Mouse (Mus musculus) ES-CJ7 (cell line): Measurements from ENCODE around the gene Cyp17a1.

Experiments
- DNase-seq: peaks from one replicate; pipeline ENCODE4 v3.0.0; 2011; ENCODE audit warnings: low read depth, low spot score

The Cyp17a1 gene

DNA sequence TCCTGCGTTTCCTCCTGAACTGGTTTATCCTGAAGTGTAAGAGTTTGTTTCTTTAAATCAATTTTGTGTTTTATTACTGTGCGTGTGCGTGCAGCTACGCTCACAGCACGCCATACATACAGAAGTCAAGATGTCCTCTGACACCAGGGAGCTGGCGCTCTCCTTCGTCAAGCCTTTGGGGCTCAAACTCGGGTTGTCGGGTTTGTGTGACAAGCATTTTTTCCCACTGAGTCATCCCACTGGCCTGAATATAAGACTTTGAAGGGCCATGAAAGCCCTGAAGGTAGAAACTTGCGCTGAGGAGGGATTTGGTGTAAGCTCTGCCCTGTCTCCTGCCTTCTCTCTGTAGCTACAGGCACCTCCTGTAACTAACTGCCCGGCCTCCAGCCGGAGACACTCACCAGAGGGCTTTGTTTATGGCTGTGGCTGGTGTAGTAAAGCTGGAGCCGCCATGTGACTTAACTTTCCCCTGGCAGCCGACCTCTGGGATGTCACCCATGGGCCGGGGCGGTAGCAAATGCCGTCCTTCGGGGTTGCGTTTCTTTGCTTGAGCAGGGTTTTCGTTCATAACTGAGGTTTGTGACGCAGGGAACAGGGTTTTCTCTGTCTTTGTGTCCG is 30.7 kb downstream of the Cyp17a1 start:
- DNase-seq: no peak

DNA sequence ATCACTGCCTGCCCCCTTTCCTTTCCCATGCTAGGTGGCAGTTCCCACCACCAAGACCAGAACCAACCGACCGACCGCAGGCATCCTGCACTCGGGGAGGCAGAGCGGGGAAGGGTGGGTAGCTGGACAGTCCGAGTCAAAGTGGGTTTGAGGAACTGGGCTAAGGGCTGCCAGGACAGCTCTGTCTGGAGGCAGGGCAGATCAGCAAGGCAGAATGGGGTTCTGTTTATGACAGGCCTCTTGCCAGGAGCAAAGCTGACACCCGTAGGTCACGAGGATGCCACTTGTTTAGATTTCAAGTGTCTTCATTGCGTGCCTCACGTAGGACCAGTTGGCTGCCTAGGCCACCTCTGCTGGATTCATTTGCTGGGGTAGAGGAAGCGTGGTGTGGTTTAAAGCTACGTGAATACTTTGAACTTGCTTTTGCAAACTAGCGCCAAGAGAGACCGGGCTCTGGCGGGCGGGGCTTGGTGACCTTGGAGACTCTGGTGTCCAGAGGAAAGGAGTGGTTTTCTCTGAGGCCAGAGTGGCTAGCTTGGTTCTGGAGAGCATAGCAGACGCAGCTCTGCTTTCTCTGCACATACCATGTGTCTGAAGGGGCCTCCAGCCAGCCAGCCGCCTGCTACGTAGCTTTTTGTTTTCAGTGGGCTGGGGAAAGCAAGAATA is 31.4 kb downstream of the Cyp17a1 start:
- DNase-seq: no peak

DNA sequence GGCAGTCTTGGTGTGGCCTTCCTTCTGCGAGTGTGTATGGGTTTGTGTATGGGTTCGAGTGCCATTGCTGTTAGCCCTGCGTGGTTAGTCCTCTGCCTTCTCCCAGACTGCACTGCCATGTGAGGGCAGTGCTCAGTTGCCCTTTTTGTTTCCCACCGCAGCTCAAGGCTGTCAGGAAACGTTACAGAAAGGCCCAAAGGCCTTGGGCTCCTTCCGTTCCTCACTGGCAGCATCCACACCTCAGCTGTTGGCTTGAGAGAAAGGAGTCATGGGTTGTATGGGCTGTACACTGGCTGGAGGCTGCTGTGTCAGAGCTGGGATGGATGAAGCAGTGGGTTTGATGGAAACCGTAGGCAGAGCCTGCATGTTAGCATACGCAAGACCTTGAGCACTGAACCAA is 32.2 kb downstream of the Cyp17a1 start:
- DNase-seq: no peak

DNA sequence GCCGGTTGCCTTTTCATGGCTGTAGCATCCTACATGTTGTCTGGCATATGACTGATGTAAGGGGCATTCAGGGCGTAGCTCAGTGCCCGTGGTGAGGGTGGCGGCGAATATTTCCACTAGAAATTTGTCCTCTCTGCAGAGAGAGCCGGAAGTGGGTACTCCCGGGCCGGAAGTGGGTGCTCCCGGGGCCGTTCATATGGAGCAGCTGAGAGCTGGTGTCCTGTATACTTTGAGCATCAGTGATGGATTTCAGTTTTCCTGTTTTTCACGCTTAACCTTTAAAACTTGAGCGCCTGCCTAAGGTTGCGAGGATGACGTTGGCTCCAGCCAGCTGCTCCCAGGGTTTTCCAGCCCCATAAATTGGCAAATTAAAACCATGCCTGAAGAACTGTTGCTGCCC is 33.5 kb downstream of the Cyp17a1 start:
- DNase-seq: no peak

DNA sequence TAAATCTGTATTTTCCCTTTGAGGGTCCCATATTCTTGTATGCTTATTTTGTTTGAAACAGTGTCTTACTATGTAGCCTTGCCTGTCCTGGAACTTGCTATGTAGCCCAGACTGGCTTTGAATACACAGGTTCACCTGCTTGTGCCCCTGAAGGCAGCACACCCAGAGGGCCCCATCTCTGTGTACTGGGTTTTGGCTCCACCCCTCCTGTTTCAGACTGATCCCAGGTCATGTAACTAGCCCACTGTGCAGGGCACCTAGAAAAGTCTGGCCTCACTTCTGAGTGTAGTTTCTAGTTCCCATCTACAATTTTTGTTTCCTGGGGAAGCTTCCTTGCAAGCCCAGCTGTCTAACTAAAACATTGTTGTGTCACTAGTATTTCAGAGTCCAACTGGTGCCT is 33.9 kb downstream of the Cyp17a1 start:
- no peak for DNase-seq

DNA sequence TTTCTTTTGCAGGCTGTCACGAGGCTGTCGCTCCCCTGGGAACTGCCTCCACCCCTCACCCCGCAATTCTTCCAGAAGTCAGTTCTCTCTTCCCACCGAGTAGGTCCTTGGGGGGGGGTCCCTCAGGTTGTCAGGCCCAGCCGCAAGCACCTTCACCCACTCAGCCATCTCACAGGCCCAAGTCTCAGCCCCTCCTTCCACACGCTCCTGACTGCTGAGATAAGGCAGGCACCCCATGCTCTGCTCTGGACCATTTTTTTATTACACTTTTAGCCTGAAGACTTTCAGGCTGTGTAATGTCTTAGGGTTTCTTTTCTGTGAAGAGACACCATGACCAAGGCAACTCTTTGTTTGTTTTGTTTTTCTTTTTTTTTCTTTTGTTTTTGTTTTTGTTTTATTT is 35.4 kb downstream of the Cyp17a1 start:
- DNase-seq: no peak

DNA sequence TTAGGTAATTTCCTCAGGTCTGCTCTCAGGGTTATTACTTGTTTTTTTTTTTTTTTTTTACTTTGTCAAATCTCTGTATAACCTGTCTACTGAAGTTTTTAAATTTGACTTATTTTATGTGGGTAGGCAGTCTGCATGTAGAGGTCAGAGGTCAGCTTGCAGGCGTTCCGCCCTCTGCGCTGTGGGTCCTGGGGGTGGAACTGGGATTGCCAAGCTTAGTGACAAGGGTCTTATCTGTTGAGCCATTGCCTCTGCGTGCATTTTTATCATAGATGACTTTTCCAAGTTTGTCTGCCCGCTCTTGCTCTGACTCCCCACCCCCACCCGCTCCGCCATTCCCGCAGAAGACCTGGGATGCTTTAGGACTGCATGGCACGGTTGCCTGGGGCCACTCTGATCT is 37.2 kb downstream of the Cyp17a1 start:
- DNase-seq: no peak

DNA sequence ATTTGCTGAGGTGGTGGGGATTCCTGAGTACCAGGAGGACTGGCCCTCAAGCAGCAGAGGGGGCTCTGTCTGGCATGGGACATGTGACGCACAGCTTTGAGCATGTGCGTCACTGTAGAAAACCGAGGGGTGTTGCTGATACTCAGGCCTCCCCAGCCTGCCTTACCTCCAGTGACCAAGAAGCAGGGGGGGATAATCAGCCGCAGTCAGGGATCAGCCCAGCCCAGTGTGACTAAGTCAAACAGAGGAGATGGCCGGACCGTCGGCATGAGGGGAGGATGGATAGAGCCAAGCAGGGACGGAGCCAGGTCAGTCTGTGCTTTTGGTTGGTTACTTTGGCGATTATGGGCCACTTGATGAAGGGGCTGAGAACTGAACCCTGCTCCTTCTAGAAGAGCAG is 41.3 kb downstream of the Cyp17a1 start:
- no peak for DNase-seq

DNA sequence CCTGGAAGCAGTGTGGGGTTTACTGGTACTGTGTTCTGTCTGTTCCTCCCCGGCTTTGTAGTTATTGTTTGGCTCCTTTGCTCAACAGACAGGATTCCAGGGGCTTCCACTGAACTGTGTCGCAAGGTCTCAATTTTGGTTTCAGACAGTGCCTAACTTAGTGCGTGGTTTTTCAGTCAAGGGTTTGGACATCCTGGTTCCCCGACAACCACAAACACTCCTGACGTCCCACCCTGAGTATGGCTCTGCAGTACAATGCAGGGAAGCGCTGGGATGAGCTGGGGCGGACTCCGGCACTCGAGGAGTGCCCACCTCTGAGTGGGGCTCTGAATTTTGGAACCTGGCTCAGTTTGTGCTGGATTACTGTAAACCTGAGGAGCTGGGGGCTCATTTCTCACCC is 43.2 kb downstream of the Cyp17a1 start:
- DNase-seq: no peak

DNA sequence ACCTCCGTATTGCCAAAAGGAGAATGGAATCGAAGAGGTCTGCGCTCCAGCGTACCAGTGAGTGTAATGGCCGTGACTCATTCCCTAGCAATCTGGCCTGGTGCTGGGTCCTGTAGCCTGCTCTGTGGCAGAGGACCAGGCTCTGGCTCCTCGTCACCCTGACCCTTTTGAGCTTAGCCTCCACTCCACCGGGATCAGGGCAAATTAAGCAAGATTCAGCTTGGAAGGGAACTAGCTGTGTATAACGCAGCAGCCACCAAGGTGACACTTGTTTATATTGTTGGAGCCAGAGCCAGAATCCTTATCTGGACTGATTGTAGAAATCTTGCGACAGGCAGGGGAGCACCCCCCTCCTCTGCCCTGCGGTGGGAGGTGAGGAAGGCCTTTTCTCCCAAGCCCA is 44.6 kb downstream of the Cyp17a1 start:
- no peak for DNase-seq

DNA sequence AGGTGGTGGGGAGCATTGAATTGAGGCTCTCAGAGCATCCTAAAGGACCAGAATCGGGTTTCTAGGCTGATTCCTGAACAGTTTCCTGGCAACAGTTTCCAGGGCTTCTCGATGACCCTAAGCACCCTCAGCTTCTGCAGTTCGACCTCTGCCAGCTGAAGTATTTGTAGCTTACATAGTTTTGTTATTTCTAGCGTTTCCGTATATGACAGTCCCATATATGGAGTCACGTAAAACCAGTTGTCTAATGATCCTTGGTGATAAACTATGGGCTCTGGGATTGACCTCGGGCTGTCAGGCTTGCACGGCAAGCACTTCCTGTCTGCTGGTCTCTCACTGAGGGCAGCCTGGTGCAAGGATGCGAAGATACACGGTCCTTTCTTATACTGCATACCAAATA is 47.5 kb downstream of the Cyp17a1 start:
- no peak for DNase-seq

DNA sequence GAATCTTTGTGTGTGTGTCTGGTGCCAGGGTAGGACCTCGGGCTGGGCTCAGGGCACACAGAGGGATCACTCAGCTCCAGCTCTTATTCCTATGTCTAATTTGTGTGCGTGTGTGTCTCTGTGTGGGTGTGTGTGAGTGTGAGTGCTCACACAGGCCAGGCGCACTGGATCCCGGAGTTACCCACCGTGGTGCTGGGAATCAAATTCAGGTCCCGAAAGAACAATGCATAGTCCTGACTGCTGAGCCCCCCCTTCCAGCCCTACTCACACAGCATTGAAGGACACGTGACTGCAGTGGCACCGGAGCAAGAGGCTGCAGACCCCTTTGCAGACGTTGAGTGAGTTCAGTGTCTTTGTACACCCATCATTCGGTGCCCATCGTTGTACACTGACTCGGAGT is 48.0 kb downstream of the Cyp17a1 start:
- DNase-seq: no peak

DNA sequence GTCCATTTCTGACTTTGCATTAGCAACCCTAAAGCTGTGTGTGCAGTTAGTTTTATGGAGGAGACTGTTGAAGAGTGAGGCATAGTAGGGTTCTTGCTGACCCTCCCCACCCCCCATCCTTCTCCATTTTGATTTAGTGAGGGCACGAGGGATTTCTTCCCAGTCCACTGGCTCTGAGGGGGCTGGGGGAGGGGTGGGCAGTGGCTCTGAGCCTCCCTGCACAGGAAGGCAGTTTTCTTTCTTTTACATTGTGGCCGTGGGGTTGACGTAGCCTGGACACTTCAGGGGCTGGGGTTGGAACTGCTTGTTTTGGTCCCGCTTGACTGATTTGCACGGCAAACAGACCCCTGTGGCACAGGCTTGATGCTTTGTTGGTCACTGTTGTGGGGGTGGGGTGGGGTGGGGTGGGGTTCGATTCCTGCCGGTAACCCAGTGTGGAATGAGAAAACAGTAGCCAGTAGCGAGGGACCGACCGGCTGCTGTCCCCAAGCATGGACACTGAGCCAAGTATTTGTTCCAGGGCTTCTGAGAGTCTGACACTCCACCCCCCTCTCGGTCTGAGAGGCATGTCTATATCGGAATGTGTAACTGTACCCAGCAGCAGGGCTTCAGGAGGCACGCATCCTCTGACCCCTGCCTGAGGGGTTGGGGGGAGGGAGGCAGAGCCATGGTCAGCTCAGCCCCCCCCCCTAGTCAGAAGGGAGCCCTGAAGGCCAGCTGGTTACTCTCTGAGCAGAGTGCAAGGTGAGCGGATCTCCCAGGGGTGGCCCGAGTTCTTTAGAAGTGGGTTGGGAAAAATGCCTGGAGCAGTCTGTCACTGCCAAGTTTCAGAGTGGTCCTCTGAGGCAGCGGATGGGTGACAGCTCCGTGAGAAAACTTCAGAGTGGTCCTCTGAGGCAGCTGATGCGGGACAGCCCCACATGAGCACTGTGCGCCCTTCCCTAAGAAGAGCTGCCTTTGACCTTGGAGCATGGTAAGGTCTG is 48.9 kb downstream of the Cyp17a1 start:
- DNase-seq: no peak

DNA sequence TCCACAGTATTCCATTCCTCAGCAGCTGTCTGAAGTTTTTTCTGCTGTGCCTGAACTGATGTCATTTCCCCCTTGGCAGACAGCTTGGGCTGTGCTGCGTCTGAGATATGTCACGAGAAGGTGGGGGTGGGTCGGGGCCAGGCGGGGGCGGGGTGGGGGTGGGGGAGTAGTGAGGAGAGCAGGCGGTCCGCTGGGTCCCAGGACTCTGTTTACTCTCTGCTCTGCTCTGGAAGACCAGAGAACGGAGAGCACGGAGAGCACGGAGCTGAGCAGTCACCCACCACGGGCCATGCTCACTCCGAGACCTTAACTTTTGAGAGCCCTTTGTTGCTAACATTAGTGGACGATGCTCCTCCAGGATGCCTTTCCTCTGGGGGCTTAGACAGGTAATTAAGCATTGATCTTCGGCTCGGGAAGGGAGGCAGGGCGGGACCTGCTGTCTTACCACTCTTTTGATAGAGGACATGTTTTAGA is 49.7 kb downstream of the Cyp17a1 start:
- no peak for DNase-seq

DNA sequence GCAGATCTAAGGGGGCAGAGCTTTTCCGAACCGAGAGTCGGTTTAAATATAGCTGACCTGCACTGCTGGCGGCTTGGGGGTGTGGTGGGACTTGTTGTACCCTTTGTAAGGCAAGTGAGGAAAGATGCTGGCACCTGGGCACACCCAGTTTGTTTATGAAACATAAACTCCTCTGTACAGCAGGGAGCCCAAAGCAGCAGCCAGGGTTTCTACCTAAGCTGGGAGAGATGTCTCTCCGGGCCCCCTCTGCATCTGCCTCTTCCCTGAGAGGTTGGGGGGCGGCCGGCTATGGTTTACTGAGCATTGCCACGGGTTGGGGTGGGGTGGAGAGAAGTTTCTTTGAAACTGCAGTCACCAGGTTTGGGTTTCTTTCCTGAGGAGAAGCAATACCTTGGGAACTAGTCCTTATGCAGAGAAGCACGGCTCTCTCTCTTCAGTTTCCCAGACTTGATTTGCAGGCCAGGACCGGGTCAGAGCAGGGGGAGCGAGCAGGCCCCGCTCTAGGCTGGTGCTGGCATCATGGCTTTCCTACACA is 50.2 kb downstream of the Cyp17a1 start:
- DNase-seq: no peak

DNA sequence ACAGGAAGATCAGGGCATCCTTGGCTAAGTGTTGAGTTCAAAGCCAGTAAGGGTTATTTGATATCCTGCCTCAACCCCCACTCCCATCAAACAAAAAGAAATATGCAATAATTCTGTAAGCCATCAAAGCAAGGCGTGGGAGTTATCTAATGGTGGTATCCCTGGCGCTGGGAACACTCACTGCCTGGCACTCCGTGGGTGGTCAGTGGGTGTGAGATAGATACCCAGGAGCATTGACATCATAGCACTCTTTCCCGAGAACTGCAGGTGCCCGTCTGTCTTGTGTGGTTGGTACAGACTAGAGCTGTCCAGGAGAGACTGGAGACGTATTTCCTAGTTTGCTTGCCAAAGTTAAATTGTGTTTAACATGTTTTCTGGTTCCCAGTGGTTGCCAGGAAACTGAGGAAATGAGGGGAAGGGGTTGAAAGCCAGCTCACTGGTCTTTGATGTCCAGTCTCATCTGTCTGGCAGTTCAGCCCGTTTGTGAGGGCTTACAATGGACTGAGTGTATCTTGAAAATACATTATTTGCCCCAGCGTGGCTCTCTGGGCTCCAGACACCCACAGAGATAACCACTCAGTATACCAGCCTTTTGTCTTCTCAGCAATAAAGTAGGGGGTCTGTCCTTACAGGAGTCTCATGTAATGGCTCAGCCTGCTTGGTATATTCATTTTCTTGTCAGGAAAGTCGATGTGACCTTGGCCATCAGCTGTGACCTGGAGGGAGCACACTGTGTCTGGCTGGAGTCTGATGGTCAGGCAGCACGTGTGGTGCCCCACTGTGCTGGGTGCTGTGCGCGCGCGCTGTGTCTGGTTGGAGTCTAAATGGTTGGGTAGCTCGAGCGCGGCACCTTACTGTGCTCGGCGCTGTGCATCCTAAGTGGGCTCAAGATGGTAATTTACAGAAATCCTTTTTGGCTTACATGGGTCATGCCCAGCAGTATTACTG is 51.5 kb downstream of the Cyp17a1 start:
- DNase-seq: no peak

DNA sequence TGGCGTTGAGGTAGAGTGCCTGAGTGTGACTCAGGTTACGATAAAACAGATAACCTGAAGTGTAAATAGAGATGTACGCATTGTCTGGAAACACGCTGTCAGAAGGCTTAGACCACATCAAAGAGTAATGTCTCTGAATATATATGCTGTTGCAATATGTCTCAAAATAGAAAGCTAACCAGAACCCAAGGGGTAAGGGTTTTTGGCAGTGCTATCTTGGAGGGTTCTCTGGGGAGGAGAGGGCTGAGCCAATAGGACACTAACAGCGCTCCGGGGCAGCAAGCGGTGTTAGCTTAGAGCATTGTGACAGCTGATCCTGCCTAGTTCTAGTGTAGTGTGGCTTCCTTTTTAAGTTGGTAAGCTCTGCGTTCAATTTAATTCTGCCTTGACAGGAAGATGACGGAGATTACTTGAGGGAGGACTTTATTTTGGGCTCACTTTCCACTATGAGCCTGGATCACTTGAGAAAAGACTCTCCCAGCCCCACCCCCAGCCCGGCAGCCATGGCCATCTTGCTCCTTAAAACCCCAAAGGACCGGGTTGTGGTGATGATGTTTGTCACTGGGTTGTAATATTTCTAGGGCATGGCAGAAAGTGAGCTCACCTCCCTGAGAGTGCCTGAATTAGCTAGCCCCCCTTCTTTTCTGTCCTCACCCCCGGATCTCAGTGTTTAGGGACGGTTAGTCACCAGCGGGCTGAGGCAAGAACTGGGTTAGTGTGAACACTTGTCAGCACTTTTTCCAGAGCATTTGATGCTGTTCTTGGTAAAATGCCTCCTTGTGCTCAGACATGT is 52.8 kb downstream of the Cyp17a1 start:
- DNase-seq: no peak

DNA sequence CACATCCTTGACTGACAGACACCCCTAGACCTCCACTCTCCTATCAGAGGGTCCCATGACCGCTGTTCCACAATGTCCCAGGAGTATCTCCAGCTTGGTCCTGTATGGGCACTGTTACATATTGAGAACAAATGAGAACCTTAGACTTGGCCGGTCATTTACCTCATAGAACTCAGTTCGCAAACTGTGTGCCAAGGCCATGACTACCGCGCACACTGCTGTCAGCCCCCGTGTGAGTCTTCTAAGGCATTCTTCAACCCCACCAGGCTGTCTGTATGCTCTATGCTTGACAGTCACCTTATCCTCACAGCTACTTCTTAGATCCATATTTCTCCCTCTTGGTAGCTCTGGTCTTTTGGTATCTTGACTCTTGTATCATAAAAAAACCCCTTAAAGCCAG is 53.5 kb downstream of the Cyp17a1 start:
- DNase-seq: no peak

DNA sequence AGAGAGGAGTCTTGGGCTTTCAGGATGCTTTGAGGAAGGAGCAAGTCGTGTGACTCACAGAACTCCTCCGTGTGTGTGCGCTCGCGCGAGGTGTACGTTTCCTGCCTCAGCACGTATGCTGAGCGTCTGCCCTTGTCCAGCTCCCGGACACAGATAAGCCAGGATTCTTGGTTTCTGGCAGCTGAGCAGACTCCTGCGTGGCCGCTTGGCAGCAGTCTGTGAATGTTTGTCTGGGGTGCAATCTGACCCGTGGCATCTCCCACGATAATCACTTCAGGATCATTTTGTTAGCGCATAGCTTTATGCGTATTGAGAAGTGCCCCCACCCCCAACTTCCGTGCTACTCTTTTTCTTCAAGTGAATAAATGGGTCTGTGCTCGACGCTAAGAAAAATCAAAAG is 54.0 kb downstream of the Cyp17a1 start:
- no peak for DNase-seq

DNA sequence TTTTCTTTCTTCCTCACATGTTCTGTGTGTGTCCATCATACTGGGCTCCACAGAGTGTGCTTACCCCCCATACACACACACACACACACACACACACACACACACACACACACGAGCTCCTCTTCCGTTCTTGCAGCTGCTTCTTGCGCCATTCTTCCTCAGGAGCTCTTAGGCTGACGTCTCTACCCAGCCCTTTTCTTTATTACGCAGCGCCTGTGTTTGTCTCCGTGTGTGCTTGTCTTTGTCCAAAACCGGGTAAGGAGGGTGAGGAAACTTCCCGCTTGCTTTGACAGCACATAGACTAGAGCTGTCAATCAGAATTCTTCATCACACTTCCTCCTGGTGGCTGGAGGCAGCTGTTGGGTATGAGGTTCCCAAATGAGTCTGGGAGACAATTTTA is 54.6 kb downstream of the Cyp17a1 start:
- DNase-seq: no peak
